Mouse (Mus musculus): ENCODE data around the gene Cdkn2aip. TPM values are rescaled to one million over a fixed set of nuclear protein-coding genes. Genes with fewer than 3 reads are reported as not detected.

The Cdkn2aip gene
- polyA plus RNA-seq (2012; ENCODE audit: insufficient read depth, insufficient read length, low replicate concordance, missing spikeins) = not detected in 2 replicates

- TF ChIP-seq CTCF (IDR thresholded peaks at IDR 0.05; ENCODE audit: insufficient read depth, low read depth, low read length) (no peak), POLR2A (IDR thresholded peaks at IDR 0.05; ENCODE audit: insufficient read depth, low read depth, low read length) (peak; percentile 89)
- peaks cover 5% of the 10 kb centered on the region for H3K4me1 ChIP-seq (ENCODE audit: control insufficient read depth, insufficient read depth, low read length)
- H3K4me3 ChIP-seq (ENCODE audit: insufficient read depth, low read depth, low read length) = peak within 1 kb of the TSS; percentile 88
- H3K27ac ChIP-seq (ENCODE audit: insufficient read depth, low read depth, low read length) = peak within 1 kb of the TSS; percentile 78
- under 1% methylated on average over 114 of the region's 114 CpGs for WGBS
Measured at GRCm38 (mm10) chr8:47713761-47714745, at the start of gene Cdkn2aip. Gene Cdkn2aip, minus strand, starts transcription at chr8:47713932.

- Histone ChIP-seq H3K4me3 (ENCODE audit: insufficient read depth, low read depth, low read length) (no peak overlapping the region), H3K4me1 (ENCODE audit: control insufficient read depth, insufficient read depth, low read length) (peaks cover 4% of the 10 kb centered on the region), H3K27ac (ENCODE audit: insufficient read depth, low read depth, low read length) (no peak overlapping the region)
- TF ChIP-seq CTCF (IDR thresholded peaks at IDR 0.05; ENCODE audit: insufficient read depth, low read depth, low read length) = no peak
- no peak for TF ChIP-seq POLR2A (IDR thresholded peaks at IDR 0.05; ENCODE audit: insufficient read depth, low read depth, low read length)
- WGBS = 66% methylated on average over 9 of the region's 9 CpGs
Measured at GRCm38 (mm10) chr8:47763194-47763593, 49.5 kb upstream of the Cdkn2aip start.

DNA sequence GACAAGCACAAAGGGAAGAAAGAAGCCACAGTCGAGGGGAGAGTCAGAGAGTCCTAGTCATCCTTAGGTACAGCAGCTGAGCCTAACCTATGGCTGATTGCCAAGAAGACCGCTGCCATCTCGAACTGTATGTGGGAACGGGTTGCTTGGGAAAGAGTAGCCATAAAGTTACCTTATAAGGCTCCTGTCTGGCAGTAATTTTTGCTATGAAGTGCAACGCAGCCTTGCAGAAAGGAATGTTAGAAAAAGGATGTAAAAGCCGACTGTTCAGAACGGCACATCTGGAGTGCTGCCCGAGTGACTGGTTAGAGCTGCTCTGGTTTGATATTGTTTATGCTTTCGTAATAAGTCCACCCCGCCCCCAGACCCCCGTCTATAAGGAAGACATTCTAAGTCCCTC, 47.0 kb upstream of the Cdkn2aip start:
- 80% methylated on average over 11 of the region's 11 CpGs for WGBS
- Histone ChIP-seq H3K4me1 (ENCODE audit: control insufficient read depth, insufficient read depth, low read length) (peaks cover 4% of the 10 kb centered on the region), H3K27ac (ENCODE audit: insufficient read depth, low read depth, low read length) (no peak overlapping the region), H3K4me3 (ENCODE audit: insufficient read depth, low read depth, low read length) (no peak overlapping the region)
- TF ChIP-seq POLR2A (IDR thresholded peaks at IDR 0.05; ENCODE audit: insufficient read depth, low read depth, low read length) (no peak), CTCF (IDR thresholded peaks at IDR 0.05; ENCODE audit: insufficient read depth, low read depth, low read length) (no peak)

- WGBS = 89% methylated on average over 4 of the region's 4 CpGs
- H3K27ac ChIP-seq (ENCODE audit: insufficient read depth, low read depth, low read length) = no peak overlapping the region
- peaks cover 4% of the 10 kb centered on the region for H3K4me1 ChIP-seq (ENCODE audit: control insufficient read depth, insufficient read depth, low read length)
- no peak for TF ChIP-seq CTCF (IDR thresholded peaks at IDR 0.05; ENCODE audit: insufficient read depth, low read depth, low read length)
- TF ChIP-seq POLR2A (IDR thresholded peaks at IDR 0.05; ENCODE audit: insufficient read depth, low read depth, low read length) = no peak
- H3K4me3 ChIP-seq (ENCODE audit: insufficient read depth, low read depth, low read length) = no peak overlapping the region
Measured at GRCm38 (mm10) chr8:47760186-47760585, 46.5 kb upstream of the Cdkn2aip start.

- H3K4me1 ChIP-seq (ENCODE audit: control insufficient read depth, insufficient read depth, low read length) = no peaks in the 10 kb centered on the region
- no peak overlapping the region for H3K27ac ChIP-seq (ENCODE audit: insufficient read depth, low read depth, low read length)
- no peak for TF ChIP-seq POLR2A (IDR thresholded peaks at IDR 0.05; ENCODE audit: insufficient read depth, low read depth, low read length)
- TF ChIP-seq CTCF (IDR thresholded peaks at IDR 0.05; ENCODE audit: insufficient read depth, low read depth, low read length) = no peak
- WGBS = 98% methylated on average over 3 of the region's 3 CpGs
- H3K4me3 ChIP-seq (ENCODE audit: insufficient read depth, low read depth, low read length) = no peak overlapping the region
Measured at GRCm38 (mm10) chr8:47753121-47753520, 39.4 kb upstream of the Cdkn2aip start.

DNA sequence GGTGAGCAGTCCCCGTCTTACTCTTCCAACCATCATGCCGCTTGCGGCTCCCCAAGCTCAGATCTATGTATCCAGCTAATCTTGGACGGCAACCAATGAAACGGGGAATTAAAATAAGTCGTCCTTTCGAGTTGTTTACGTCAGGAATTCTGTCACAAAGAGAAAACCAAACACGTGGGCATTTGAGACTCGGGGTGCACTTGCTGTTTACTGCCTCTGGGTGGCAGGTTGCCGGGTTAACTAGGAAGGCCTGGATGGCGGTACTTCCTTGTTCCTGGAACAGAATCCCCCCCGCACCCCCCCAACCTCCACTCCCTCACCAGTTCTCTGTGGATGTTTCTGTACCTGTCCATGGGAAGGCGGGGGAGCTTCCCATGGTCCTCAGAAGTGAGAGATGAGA, 36.4 kb upstream of the Cdkn2aip start:
- 54% methylated on average over 14 of the region's 14 CpGs for WGBS
- no peak overlapping the region for H3K27ac ChIP-seq (ENCODE audit: insufficient read depth, low read depth, low read length)

DNA sequence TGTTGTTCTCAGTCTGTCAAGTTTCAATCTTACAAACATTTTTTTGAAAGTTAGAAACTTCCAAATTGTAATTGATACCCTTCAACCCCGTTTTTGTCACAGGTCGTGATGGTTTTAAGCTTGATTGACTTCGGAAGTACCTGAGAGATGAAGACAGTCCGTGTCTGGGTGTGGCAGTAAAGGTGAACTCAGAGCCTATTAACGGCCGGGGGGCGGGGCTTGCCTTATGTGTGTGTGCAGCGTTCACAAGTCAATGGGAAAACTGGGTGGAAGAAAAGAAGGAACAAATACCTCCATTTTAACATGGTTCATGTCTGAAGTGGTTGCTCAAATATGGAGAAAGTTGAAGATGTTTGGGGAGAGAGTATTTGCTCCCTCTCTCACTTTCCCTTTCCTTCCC, 35.8 kb upstream of the Cdkn2aip start:
- no peak for TF ChIP-seq POLR2A (IDR thresholded peaks at IDR 0.05; ENCODE audit: insufficient read depth, low read depth, low read length)
- no peak for TF ChIP-seq CTCF (IDR thresholded peaks at IDR 0.05; ENCODE audit: insufficient read depth, low read depth, low read length)
- H3K27ac ChIP-seq (ENCODE audit: insufficient read depth, low read depth, low read length) = no peak overlapping the region
- H3K4me1 ChIP-seq (ENCODE audit: control insufficient read depth, insufficient read depth, low read length) = no peaks in the 10 kb centered on the region
- no peak overlapping the region for H3K4me3 ChIP-seq (ENCODE audit: insufficient read depth, low read depth, low read length)
- 82% methylated on average over 8 of the region's 8 CpGs for WGBS

More for the DNA sequence above, 36.4 kb upstream of the Cdkn2aip start:
- no peak overlapping the region for H3K4me3 ChIP-seq (ENCODE audit: insufficient read depth, low read depth, low read length)
- TF ChIP-seq CTCF (IDR thresholded peaks at IDR 0.05; ENCODE audit: insufficient read depth, low read depth, low read length) = no peak
- no peak for TF ChIP-seq POLR2A (IDR thresholded peaks at IDR 0.05; ENCODE audit: insufficient read depth, low read depth, low read length)
- no peaks in the 10 kb centered on the region for H3K4me1 ChIP-seq (ENCODE audit: control insufficient read depth, insufficient read depth, low read length)

DNA sequence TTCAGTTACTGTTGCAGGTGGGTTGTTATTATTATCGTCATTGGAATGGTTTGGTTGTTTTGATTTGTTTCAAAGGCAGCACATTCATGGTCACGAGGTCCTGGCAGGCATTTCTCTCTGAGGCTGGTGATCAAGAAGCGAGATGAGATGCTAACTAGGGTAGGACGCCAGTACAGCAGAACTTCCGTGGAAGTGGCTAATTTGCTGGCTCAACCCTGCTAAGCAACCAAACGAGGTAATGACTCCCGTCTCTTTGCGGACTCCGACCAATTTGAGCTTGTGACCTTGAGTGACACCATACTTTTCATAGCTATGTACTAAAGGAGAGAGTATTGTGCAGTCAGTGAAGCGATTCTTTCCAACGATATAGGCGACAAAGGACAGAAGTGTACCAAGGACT, 32.6 kb upstream of the Cdkn2aip start:
- TF ChIP-seq CTCF (IDR thresholded peaks at IDR 0.05; ENCODE audit: insufficient read depth, low read depth, low read length) = no peak
- TF ChIP-seq POLR2A (IDR thresholded peaks at IDR 0.05; ENCODE audit: insufficient read depth, low read depth, low read length) = no peak

GRCm38 (mm10) chr8:47745848-47746247, 32.1 kb upstream of the Cdkn2aip start:
- WGBS = 36% methylated on average over 6 of the region's 6 CpGs
- Histone ChIP-seq H3K4me3 (ENCODE audit: insufficient read depth, low read depth, low read length) (no peak overlapping the region), H3K27ac (ENCODE audit: insufficient read depth, low read depth, low read length) (no peak overlapping the region), H3K4me1 (ENCODE audit: control insufficient read depth, insufficient read depth, low read length) (no peaks in the 10 kb centered on the region; the same call in none of the 2 replicates)
- TF ChIP-seq CTCF (IDR thresholded peaks at IDR 0.05; ENCODE audit: insufficient read depth, low read depth, low read length) = no peak
- TF ChIP-seq POLR2A (IDR thresholded peaks at IDR 0.05; ENCODE audit: insufficient read depth, low read depth, low read length) = no peak

More for the DNA sequence above, 32.6 kb upstream of the Cdkn2aip start:
- H3K27ac ChIP-seq (ENCODE audit: insufficient read depth, low read depth, low read length) = no peak overlapping the region
- no peaks in the 10 kb centered on the region; the same call in none of the 2 replicates for H3K4me1 ChIP-seq (ENCODE audit: control insufficient read depth, insufficient read depth, low read length)
- H3K4me3 ChIP-seq (ENCODE audit: insufficient read depth, low read depth, low read length) = no peak overlapping the region
- whole genome bisulfite sequencing = 48% methylated on average over 12 of the region's 12 CpGs

All from olfactory bulb, adult 2 months (tissue).